Mouse (Mus musculus): ENCODE results near the gene Btnl2. TPM values are rescaled to one million over a fixed set of nuclear protein-coding genes. Genes with fewer than 3 reads are reported as not detected.

Gene Btnl2
- polyA plus RNA-seq, 1 experiment: not detected

GRCm38 (mm10) chr17:34314286-34314685, 40.3 kb upstream of the Btnl2 start:
- TF ChIP-seq FLI1 (IDR thresholded peaks at IDR 0.05; ENCODE audit: low read length) (no peak), GATA1 (IDR thresholded peaks at IDR 0.05; ENCODE audit: borderline replicate concordance, low read length) (no peak)
- Histone ChIP-seq H3K4me3 (replicated peaks) (no peak overlapping the region), H3K36me3 (replicated peaks; ENCODE audit: low read length) (no peaks in the 10 kb centered on the region), H3K4me1 (peaks cover 35% of the 10 kb centered on the region), H3K9me3 (peaks cover 9% of the 10 kb centered on the region), H3K27me3 (replicated peaks) (peaks cover 10% of the 10 kb centered on the region)

DNA sequence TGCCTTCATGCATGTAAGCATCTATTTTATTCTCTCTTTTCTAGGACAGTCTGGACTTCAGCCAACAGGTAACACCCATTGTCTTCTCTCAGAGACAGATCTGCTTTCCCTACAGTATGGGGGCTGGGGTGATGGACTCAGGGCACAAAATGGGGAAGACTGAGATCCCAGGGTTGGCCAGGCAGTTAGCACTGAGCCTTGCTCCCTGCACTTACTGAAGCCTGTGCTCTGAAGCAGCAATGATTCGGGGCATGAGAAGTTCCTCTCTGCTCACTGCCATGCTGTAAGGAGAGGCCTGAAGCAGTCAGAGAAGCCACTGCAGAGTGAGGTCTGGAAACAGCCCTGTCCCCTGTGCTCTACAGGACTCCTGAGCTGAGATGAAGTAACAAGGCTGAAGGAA, 39.1 kb upstream of the Btnl2 start:
- Histone ChIP-seq H3K4me1 (peaks cover 35% of the 10 kb centered on the region), H3K9me3 (no peaks in the 10 kb centered on the region), H3K27me3 (replicated peaks) (peaks cover 10% of the 10 kb centered on the region), H3K36me3 (replicated peaks; ENCODE audit: low read length) (no peaks in the 10 kb centered on the region), H3K4me3 (replicated peaks) (no peak overlapping the region)
- TF ChIP-seq FLI1 (IDR thresholded peaks at IDR 0.05; ENCODE audit: low read length) (no peak), GATA1 (IDR thresholded peaks at IDR 0.05; ENCODE audit: borderline replicate concordance, low read length) (no peak)

DNA sequence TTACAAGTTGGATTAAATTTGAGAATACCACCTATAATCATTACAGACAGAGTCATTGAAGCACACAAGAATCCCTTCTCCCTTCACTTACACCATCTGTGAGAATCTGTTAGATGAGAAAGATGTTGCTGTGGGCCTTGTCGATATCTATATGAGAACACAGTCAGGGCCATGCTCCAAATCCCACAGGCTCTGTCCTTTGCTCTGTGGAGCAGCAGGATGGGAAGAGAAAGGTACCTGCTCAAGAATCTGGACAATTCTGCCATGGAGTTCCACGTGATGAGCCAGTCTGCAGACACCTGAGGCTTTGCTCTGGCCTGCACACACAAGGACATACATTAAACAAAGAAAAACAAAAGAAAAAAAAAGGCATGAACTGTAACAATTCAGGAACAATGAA, 37.9 kb upstream of the Btnl2 start:
- peaks cover 10% of the 10 kb centered on the region for H3K27me3 ChIP-seq (replicated peaks)
- H3K4me1 ChIP-seq: peaks cover 35% of the 10 kb centered on the region
- no peak for TF ChIP-seq GATA1 (IDR thresholded peaks at IDR 0.05; ENCODE audit: borderline replicate concordance, low read length)
- no peak for TF ChIP-seq FLI1 (IDR thresholded peaks at IDR 0.05; ENCODE audit: low read length)
- H3K36me3 ChIP-seq (replicated peaks; ENCODE audit: low read length): no peaks in the 10 kb centered on the region
- H3K9me3 ChIP-seq: no peaks in the 10 kb centered on the region
- no peak overlapping the region for H3K4me3 ChIP-seq (replicated peaks)

DNA sequence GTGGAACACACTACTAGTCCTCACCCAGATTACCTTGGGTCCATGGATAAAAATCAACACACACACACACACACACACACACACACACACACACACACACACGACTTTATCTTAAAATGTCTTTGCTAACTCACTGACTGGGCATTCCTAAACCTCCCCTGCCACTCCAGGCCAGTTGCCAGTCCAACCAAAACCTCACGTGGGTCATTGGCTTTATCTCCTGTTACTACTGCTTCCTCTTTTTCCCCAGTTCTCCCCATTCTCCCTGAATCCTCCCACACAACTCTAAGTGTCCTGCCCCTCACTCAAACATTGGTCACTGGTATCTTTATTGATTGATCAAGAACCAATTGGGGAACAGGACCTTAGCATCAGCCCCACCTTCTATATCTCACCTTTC, 37.3 kb upstream of the Btnl2 start:
- H3K27me3 ChIP-seq (replicated peaks): peaks cover 10% of the 10 kb centered on the region
- H3K9me3 ChIP-seq: no peaks in the 10 kb centered on the region
- no peaks in the 10 kb centered on the region for H3K36me3 ChIP-seq (replicated peaks; ENCODE audit: low read length)
- peaks cover 32% of the 10 kb centered on the region for H3K4me1 ChIP-seq
- TF ChIP-seq FLI1 (IDR thresholded peaks at IDR 0.05; ENCODE audit: low read length) (no peak), GATA1 (IDR thresholded peaks at IDR 0.05; ENCODE audit: borderline replicate concordance, low read length) (no peak)
- H3K4me3 ChIP-seq (replicated peaks): no peak overlapping the region

- Histone ChIP-seq H3K4me1 (peaks cover 6% of the 10 kb centered on the region), H3K36me3 (replicated peaks; ENCODE audit: low read length) (no peaks in the 10 kb centered on the region), H3K4me3 (replicated peaks) (no peak within 1 kb of the TSS), H3K9me3 (no peaks in the 10 kb centered on the region), H3K27me3 (replicated peaks) (peaks cover 2% of the 10 kb centered on the region)
- TF ChIP-seq FLI1 (IDR thresholded peaks at IDR 0.05; ENCODE audit: low read length) (no peak), GATA1 (IDR thresholded peaks at IDR 0.05; ENCODE audit: borderline replicate concordance, low read length) (no peak)
These were observed 29.2 kb upstream of the Btnl2 start, which contains the start of gene H2-Eb2 for GRCm38 (mm10) chr17:34325436-34325835. Gene H2-Eb2, plus strand, starts transcription at chr17:34325665.

DNA sequence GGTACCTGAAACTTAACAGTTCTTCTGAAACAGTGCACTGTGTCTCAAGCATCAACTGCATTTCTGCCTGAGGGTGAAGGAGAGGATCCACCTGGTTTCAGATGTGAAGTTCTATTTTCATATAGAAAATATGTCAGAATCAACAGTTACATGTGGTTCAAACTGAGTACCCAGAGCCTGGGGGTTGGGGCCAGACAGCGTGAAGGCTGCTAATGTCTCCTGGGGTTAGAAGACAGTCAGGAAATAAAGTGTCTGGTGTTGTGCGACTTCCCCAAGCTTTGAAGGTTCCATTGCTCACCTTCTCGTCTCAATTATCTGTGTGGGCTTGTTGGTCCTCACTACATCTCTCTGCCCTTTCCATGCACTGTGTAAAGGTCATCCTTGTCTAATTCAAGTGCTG, 28.2 kb upstream of the Btnl2 start:
- H3K27me3 ChIP-seq (replicated peaks): peaks cover 2% of the 10 kb centered on the region
- H3K4me3 ChIP-seq (replicated peaks): no peak overlapping the region
- no peak for TF ChIP-seq FLI1 (IDR thresholded peaks at IDR 0.05; ENCODE audit: low read length)
- no peak for TF ChIP-seq GATA1 (IDR thresholded peaks at IDR 0.05; ENCODE audit: borderline replicate concordance, low read length)
- no peaks in the 10 kb centered on the region for H3K36me3 ChIP-seq (replicated peaks; ENCODE audit: low read length)
- peaks cover 6% of the 10 kb centered on the region for H3K4me1 ChIP-seq
- peaks cover 3% of the 10 kb centered on the region for H3K9me3 ChIP-seq

DNA sequence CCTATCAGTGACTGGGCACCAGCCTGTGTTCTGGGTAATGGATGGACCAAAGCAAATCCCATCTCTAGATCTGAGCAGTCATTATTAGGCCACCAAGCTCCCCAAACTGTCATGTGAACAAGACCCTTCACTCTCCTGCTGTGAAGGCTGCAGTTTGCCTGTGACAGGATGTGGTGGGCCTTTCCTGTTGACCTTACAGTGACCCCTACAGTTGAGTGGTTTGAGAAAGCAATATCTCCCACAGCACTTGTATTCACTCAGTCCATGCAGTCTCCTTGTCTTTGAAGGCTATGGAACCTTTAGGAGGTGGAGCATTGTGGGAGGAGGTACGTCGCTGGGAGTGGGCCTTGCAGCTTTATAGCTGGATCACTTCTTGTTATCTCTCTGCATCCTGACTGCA, 24.8 kb upstream of the Btnl2 start:
- no peak for TF ChIP-seq FLI1 (IDR thresholded peaks at IDR 0.05; ENCODE audit: low read length)
- TF ChIP-seq GATA1 (IDR thresholded peaks at IDR 0.05; ENCODE audit: borderline replicate concordance, low read length): no peak
- no peaks in the 10 kb centered on the region for H3K36me3 ChIP-seq (replicated peaks; ENCODE audit: low read length)
- peaks cover 7% of the 10 kb centered on the region for H3K27me3 ChIP-seq (replicated peaks)
- H3K4me1 ChIP-seq: peaks cover 6% of the 10 kb centered on the region
- H3K4me3 ChIP-seq (replicated peaks): no peak overlapping the region
- peaks cover 19% of the 10 kb centered on the region for H3K9me3 ChIP-seq

GRCm38 (mm10) chr17:34331200-34331599, 23.4 kb upstream of the Btnl2 start:
- no peaks in the 10 kb centered on the region for H3K36me3 ChIP-seq (replicated peaks; ENCODE audit: low read length)
- TF ChIP-seq GATA1 (IDR thresholded peaks at IDR 0.05; ENCODE audit: borderline replicate concordance, low read length) (no peak), FLI1 (IDR thresholded peaks at IDR 0.05; ENCODE audit: low read length) (no peak)

GRCm38 (mm10) chr17:34340619-34341402, 13.8 kb upstream of the Btnl2 start:
- TF ChIP-seq GATA1 (IDR thresholded peaks at IDR 0.05; ENCODE audit: borderline replicate concordance, low read length) (no peak), FLI1 (IDR thresholded peaks at IDR 0.05; ENCODE audit: low read length) (no peak)
- no peaks in the 10 kb centered on the region for H3K36me3 ChIP-seq (replicated peaks; ENCODE audit: low read length)
- H3K27me3 ChIP-seq (replicated peaks): peaks cover 25% of the 10 kb centered on the region
- H3K4me3 ChIP-seq (replicated peaks): no peak overlapping the region
- peaks cover 28% of the 10 kb centered on the region for H3K4me1 ChIP-seq
- H3K9me3 ChIP-seq: no peaks in the 10 kb centered on the region

More at GRCm38 (mm10) chr17:34331200-34331599, 23.4 kb upstream of the Btnl2 start:
- Histone ChIP-seq H3K9me3 (peaks cover 19% of the 10 kb centered on the region), H3K4me1 (peaks cover 8% of the 10 kb centered on the region), H3K4me3 (replicated peaks) (no peak overlapping the region), H3K27me3 (replicated peaks) (peaks cover 15% of the 10 kb centered on the region)

GRCm38 (mm10) chr17:34344882-34345281, 9.7 kb upstream of the Btnl2 start:
- Histone ChIP-seq H3K36me3 (replicated peaks; ENCODE audit: low read length) (no peaks in the 10 kb centered on the region), H3K27me3 (replicated peaks) (peaks cover 13% of the 10 kb centered on the region), H3K4me3 (replicated peaks) (no peak overlapping the region), H3K9me3 (no peaks in the 10 kb centered on the region), H3K4me1 (peaks cover 51% of the 10 kb centered on the region)
- no peak for TF ChIP-seq GATA1 (IDR thresholded peaks at IDR 0.05; ENCODE audit: borderline replicate concordance, low read length)
- no peak for TF ChIP-seq FLI1 (IDR thresholded peaks at IDR 0.05; ENCODE audit: low read length)

All from megakaryocyte, embryonic 14.5 days (primary cell).